Mouse (Mus musculus): ENCODE measurements around the gene Hadha.

GRCm38 (mm10) chr5:30138193-30138592 lies 16.8 kb downstream of the Hadha start:
- TF ChIP-seq EP300 (optimal IDR thresholded peaks at IDR 0.05) (no peak), CTCF (IDR thresholded peaks at IDR 0.05; ENCODE audit: low read depth) (no peak)
